Mouse (Mus musculus) CD4-positive, CD25-positive, alpha-beta regulatory T cell, adult 4 months (primary cell): ENCODE measurements around the gene Aff3. TPM values are rescaled to one million over a fixed set of nuclear protein-coding genes. Genes with fewer than 3 reads are reported as not detected.

ENCODE experiments used
- ATAC-seq: one replicate; pipeline ENCODE4 v1.8.0; 2017
- polyA plus RNA-seq, 2 experiments: library from polyadenylated mRNA; unstranded; fragments of 100-300 nt; shearing (Covaris generic); gene quantifications; one replicate each; pipeline ENCODE4 v1.2.1; 2017

Aff3 gene
- polyA plus RNA-seq, 2 experiments from 2014 or later, result 11.9 to 15.1 TPM

GRCm38 (mm10) chr1:38315992-38316391, 348.8 kb downstream of the Aff3 start:
- no peak for ATAC-seq

- ATAC-seq, result no peak
Observed at GRCm38 (mm10) chr1:38310496-38310895, 354.3 kb downstream of the Aff3 start.

- no peak for ATAC-seq
Observed at GRCm38 (mm10) chr1:38310076-38310475, 354.7 kb downstream of the Aff3 start.

GRCm38 (mm10) chr1:38309341-38309740, 355.4 kb downstream of the Aff3 start:
- no peak for ATAC-seq

- no peak for ATAC-seq
Observed at GRCm38 (mm10) chr1:38308705-38308996, 356.1 kb downstream of the Aff3 start.

GRCm38 (mm10) chr1:38307821-38308704, 356.7 kb downstream of the Aff3 start:
- no peak for ATAC-seq

- no peak for ATAC-seq
Observed at GRCm38 (mm10) chr1:38307234-38307633, 357.5 kb downstream of the Aff3 start.

GRCm38 (mm10) chr1:38306146-38306545, 358.6 kb downstream of the Aff3 start:
- ATAC-seq, result no peak

GRCm38 (mm10) chr1:38304376-38304775, 360.4 kb downstream of the Aff3 start:
- ATAC-seq, result no peak

- ATAC-seq, result no peak
Observed at GRCm38 (mm10) chr1:38298291-38298690, 366.5 kb downstream of the Aff3 start.

GRCm38 (mm10) chr1:38294906-38295305, 369.8 kb downstream of the Aff3 start:
- ATAC-seq, result no peak

GRCm38 (mm10) chr1:38294336-38294695, 370.4 kb downstream of the Aff3 start:
- no peak for ATAC-seq

- ATAC-seq, result no peak
Observed at GRCm38 (mm10) chr1:38293671-38294335, 371.0 kb downstream of the Aff3 start.

- ATAC-seq, result no peak
Observed at GRCm38 (mm10) chr1:38292851-38293250, 371.9 kb downstream of the Aff3 start.

- no peak for ATAC-seq
Observed at GRCm38 (mm10) chr1:38291915-38292314, 372.8 kb downstream of the Aff3 start.

GRCm38 (mm10) chr1:38291497-38291896, 373.3 kb downstream of the Aff3 start:
- no peak for ATAC-seq

- ATAC-seq, result no peak
Observed at GRCm38 (mm10) chr1:38290881-38291280, 373.9 kb downstream of the Aff3 start.

- no peak for ATAC-seq
Observed at GRCm38 (mm10) chr1:38289891-38290290, 374.9 kb downstream of the Aff3 start.

GRCm38 (mm10) chr1:38288716-38289115, 376.0 kb downstream of the Aff3 start:
- ATAC-seq, result no peak

- no peak for ATAC-seq
Observed at GRCm38 (mm10) chr1:38286551-38286950, 378.2 kb downstream of the Aff3 start.

- no peak for ATAC-seq
Observed at GRCm38 (mm10) chr1:38280549-38280948, 384.2 kb downstream of the Aff3 start.

GRCm38 (mm10) chr1:38271312-38271711, 393.4 kb downstream of the Aff3 start:
- no peak for ATAC-seq

- no peak for ATAC-seq
Observed at GRCm38 (mm10) chr1:38268246-38269042, 396.3 kb downstream of the Aff3 start.
